Mouse (Mus musculus) midbrain, embryonic 14.5 days (tissue): Measurements from ENCODE around the gene Spag7. TPM values are rescaled to one million over a fixed set of nuclear protein-coding genes. Genes with fewer than 3 reads are reported as not detected.
A peak's percentile ranks its signal among the peaks of the same experiment; 100 is the strongest.

Experiments
- ATAC-seq: fragments of 200-750 bp; cut with Nextera tagmentation; 2 replicates; pipeline ENCODE4 v1.8.0; 2017; ENCODE audit warnings: moderate number of reproducible peaks, moderate library complexity; ENCODE audit not compliant: low FRiP score, low TSS enrichment
- DNase-seq: peaks from one replicate; pipeline ENCODE4 v3.0.0-alpha.2; 2015
- H3K27ac ChIP-seq: fragments of 300-500 bp; sonication (generic); replicated peaks from 2 replicates; pipeline ENCODE4 v1.5.1; 2014; ENCODE audit warnings: mild to moderate bottlenecking, low read depth, low read length, moderate library complexity
- H3K27me3 ChIP-seq: fragments of 300-500 bp; sonication (generic); 2 replicates; pipeline ENCODE4 v1.6.1; 2014; ENCODE audit warnings: low read length, control low read depth, mixed read lengths; ENCODE audit not compliant: control insufficient read depth, insufficient read depth
- H3K36me3 ChIP-seq: fragments of 300-500 bp; sonication (generic); 2 replicates; pipeline ENCODE4 v1.6.1; 2014; ENCODE audit warnings: low read length, control low read depth; ENCODE audit not compliant: control insufficient read depth, insufficient read depth
- H3K4me1 ChIP-seq: fragments of 300-500 bp; sonication (generic); 2 replicates; pipeline ENCODE4 v1.6.1; 2014; ENCODE audit warnings: mild to moderate bottlenecking, antibody characterized with exemption, low read length, control low read depth; ENCODE audit not compliant: control insufficient read depth, insufficient read depth
- H3K4me2 ChIP-seq: fragments of 300-500 bp; sonication (generic); 2 replicates; pipeline ENCODE4 v1.6.1; 2014; ENCODE audit warnings: mild to moderate bottlenecking, low read length, moderate library complexity
- H3K4me3 ChIP-seq: fragments of 300-500 bp; sonication (generic); replicated peaks from 2 replicates; pipeline ENCODE4 v1.5.1; 2014; ENCODE audit warnings: low read depth, low read length
- H3K9ac ChIP-seq: fragments of 300-500 bp; sonication (generic); replicated peaks from 2 replicates; pipeline ENCODE4 v1.6.1; 2014; ENCODE audit warnings: mild to moderate bottlenecking, low read length, moderate library complexity
- H3K9me3 ChIP-seq: fragments of 300-500 bp; sonication (generic); 2 replicates; pipeline ENCODE4 v1.6.1; 2016; ENCODE audit warnings: low read length, control low read depth, mixed read lengths; ENCODE audit not compliant: control insufficient read depth
- WGBS: fragments of 180-500 bp; shearing (Covaris S2); extraction: QIAGEN DNeasy Blood & Tissue Kit; methylation state at CpG from one replicate; pipeline ENCODE4 v1.1.7; 2014; 5-methylcytosine and 5-hydroxymethylcytosine counted together
- polyA plus RNA-seq: library from polyadenylated mRNA; unstranded; fragments of >200 nt; fragmentation: Nextera tagmentation; extraction: Ambion mirVana; gene quantifications from 2 replicates; pipeline ENCODE4 v1.2.1, GENCODE M21; 2014

The Spag7 gene
- polyA plus RNA-seq, 1 experiment from 2014 or later = 101 TPM

DNA sequence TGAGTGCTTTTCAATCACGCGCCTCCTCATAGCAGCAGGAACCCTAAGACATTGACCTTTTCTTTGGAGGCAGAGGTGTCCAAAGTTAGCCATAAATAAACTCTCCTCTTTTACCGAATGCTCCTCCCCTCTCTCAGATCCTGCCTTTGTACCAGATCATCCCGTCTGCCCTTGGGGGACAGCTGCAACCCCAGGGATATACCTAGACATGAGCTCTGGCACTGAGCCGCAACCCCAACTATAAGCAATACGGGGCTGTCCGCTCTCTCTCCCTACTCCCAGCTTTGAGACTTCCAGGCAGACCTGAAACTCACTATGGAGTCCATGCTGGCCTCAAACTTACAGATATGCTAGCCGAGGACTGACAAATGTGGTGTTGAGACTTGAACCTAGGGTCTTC lies 2.5 kb downstream of the Spag7 start:
- peaks cover 19% of the 10 kb centered on the region for H3K4me1 ChIP-seq
- H3K4me3 ChIP-seq = no peak overlapping the region
- H3K27ac ChIP-seq = no peak overlapping the region
- H3K4me2 ChIP-seq = no peak overlapping the region
- no peak overlapping the region for H3K9ac ChIP-seq
- no peak for ATAC-seq
- 95% methylated on average over 8 of the region's 8 CpGs for WGBS
- no peaks in the 10 kb centered on the region for H3K27me3 ChIP-seq
- no peak for DNase-seq
- H3K9me3 ChIP-seq = no peaks in the 10 kb centered on the region
- peaks cover 45% of the 10 kb centered on the region for H3K36me3 ChIP-seq

DNA sequence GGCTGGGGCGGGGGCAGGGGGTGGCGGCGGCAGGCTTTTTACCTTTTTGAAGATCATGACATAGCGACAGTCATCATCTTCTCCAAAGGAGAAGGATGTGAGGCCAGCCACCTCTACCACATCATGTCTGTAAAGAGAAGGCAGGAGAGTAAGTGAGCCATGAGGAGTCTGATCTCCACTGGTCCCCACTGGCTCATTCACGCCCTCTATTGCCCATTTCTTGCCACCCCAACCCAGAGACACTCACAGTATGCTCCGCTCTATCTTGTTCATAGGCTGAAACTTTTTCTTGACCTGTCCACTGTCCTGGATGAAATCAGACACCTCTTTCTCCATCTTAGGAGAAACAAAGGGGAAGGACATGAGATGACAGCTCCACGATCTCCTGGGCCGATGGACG lies 4.5 kb downstream of the Spag7 start:
- peaks cover 6% of the 10 kb centered on the region for H3K4me1 ChIP-seq
- ATAC-seq = no peak
- H3K27me3 ChIP-seq = no peaks in the 10 kb centered on the region
- H3K36me3 ChIP-seq = peaks cover 48% of the 10 kb centered on the region
- WGBS = 95% methylated on average over 9 of the region's 9 CpGs
- no peak overlapping the region for H3K27ac ChIP-seq
- no peak for DNase-seq
- no peaks in the 10 kb centered on the region for H3K9me3 ChIP-seq
- no peak overlapping the region for H3K9ac ChIP-seq
- no peak overlapping the region for H3K4me3 ChIP-seq
- H3K4me2 ChIP-seq = no peak overlapping the region

DNA sequence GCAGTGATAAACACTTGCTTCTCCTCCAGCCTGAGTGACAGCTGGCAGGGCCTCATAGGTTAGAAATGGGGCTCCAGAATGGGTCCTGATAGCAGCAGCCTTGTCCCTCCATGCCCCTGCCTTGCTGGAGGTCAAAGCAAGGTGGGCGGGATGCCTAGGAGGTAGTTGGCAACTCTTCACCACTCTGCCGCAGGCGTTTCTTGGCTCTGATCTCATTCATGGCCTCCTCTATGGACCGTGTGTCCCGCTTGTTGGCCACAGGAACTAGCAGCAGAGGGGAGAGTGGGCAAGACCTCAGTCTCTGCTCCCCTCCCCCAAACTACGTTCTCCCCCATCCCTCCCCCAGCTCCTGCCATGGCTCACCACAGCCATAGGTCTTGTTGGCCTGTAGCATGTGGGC lies 5.3 kb downstream of the Spag7 start:
- H3K4me1 ChIP-seq = peaks cover 6% of the 10 kb centered on the region
- 95% methylated on average over 6 of the region's 6 CpGs for WGBS
- H3K9ac ChIP-seq = no peak overlapping the region
- no peaks in the 10 kb centered on the region for H3K27me3 ChIP-seq
- H3K9me3 ChIP-seq = no peaks in the 10 kb centered on the region
- H3K4me3 ChIP-seq = no peak overlapping the region
- DNase-seq = no peak
- peaks cover 48% of the 10 kb centered on the region for H3K36me3 ChIP-seq
- ATAC-seq = no peak
- H3K27ac ChIP-seq = no peak overlapping the region
- no peak overlapping the region for H3K4me2 ChIP-seq

DNA sequence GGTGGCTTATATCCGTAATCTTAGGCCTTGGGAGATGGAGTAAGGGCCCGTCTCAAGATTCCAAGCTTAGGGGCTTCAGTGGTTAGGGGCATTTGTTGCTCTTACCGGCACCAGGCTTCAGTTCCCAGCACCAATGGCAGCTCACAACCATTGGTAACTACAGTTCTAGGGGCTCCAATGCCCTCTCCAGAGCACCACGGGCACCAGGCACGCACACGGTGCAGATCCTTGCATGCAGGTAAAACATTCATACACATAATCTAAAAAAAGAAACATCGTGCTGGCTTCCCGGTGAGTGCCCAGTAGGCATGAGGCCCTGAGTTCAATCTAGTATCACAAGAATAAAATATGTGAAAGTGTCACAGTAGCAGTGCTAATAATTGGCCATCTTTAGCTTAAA lies 6.1 kb downstream of the Spag7 start:
- Histone ChIP-seq H3K4me1 (peaks cover 5% of the 10 kb centered on the region), H3K36me3 (peaks cover 48% of the 10 kb centered on the region), H3K4me2 (no peak overlapping the region), H3K9ac (no peak overlapping the region), H3K27ac (no peak overlapping the region), H3K4me3 (no peak overlapping the region), H3K27me3 (no peaks in the 10 kb centered on the region), H3K9me3 (no peaks in the 10 kb centered on the region)
- DNase-seq (no peak), ATAC-seq (no peak)
- WGBS = 89% methylated on average over 8 of the region's 8 CpGs

DNA sequence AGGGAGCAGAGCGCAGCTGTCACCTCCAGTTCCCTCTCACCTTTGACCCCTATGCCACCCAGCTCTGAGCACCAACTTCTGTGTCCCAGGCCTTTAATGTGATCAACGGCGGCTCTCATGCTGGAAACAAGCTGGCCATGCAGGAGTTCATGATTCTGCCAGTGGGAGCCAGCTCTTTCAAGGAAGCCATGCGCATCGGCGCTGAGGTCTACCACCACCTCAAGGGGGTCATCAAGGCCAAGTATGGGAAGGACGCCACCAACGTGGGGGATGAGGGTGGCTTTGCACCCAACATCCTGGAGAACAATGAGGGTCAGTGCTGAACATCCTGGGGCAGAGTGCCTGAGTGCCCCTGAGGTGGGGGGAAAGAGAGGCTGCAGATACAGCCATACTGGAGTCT lies 8.6 kb downstream of the Spag7 start:
- Histone ChIP-seq H3K9me3 (no peaks in the 10 kb centered on the region), H3K9ac (no peak overlapping the region), H3K36me3 (peaks cover 43% of the 10 kb centered on the region), H3K27ac (no peak overlapping the region), H3K4me3 (no peak overlapping the region), H3K4me1 (peaks cover 9% of the 10 kb centered on the region), H3K27me3 (no peaks in the 10 kb centered on the region), H3K4me2 (no peak overlapping the region)
- ATAC-seq (no peak), DNase-seq (no peak)
- WGBS = 92% methylated on average over 8 of the region's 8 CpGs

DNA sequence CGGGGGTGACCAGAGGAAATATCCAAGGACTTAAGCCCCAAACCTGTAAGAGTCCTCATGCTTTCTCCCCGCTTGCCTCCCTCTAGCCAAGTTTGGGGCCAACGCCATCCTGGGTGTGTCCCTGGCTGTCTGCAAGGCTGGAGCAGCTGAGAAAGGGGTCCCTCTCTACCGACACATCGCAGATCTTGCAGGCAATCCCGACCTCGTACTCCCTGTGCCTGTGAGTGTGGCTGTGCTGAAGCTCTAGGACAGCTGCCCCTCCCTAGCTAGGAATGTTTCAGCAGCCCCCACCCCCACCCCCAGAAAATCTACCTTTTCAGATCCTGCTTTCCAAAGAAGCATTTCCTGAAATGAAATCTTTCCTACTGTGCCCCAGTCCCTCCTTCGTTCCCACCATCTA lies 10.3 kb downstream of the Spag7 start:
- Histone ChIP-seq H3K9me3 (no peaks in the 10 kb centered on the region), H3K4me2 (no peak overlapping the region), H3K9ac (no peak overlapping the region), H3K4me3 (no peak overlapping the region), H3K4me1 (peaks cover 14% of the 10 kb centered on the region), H3K36me3 (peaks cover 26% of the 10 kb centered on the region), H3K27ac (no peak overlapping the region), H3K27me3 (no peaks in the 10 kb centered on the region)
- DNase-seq (no peak), ATAC-seq (no peak)
- 86% methylated on average over 8 of the region's 8 CpGs for WGBS

DNA sequence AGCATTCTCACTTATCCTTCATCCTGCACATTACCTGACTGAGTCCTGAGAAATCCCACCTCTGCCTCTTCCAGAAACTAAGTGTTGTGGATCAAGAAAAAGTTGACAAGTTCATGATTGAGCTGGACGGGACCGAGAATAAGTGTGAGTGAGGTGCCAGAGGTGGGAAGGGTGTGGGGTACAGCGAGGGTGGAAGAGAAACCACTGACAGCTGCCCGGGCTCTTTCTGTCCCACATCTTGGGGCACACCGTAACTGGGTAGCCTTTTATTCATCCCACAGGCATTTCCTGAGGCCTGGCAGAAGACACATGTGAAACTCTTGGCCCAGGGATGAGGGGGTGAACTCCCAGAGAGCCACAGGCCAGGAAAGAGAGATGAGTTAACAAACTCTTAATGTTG lies 10.7 kb downstream of the Spag7 start:
- Histone ChIP-seq H3K9ac (no peak overlapping the region), H3K4me3 (no peak overlapping the region), H3K4me1 (peaks cover 14% of the 10 kb centered on the region), H3K27ac (no peak overlapping the region), H3K9me3 (no peaks in the 10 kb centered on the region), H3K36me3 (peaks cover 22% of the 10 kb centered on the region; the same call in 1 of the 2 replicates), H3K27me3 (no peaks in the 10 kb centered on the region), H3K4me2 (no peak overlapping the region)
- WGBS = 90% methylated on average over 5 of the region's 5 CpGs
- DNase-seq (no peak), ATAC-seq (no peak)

DNA sequence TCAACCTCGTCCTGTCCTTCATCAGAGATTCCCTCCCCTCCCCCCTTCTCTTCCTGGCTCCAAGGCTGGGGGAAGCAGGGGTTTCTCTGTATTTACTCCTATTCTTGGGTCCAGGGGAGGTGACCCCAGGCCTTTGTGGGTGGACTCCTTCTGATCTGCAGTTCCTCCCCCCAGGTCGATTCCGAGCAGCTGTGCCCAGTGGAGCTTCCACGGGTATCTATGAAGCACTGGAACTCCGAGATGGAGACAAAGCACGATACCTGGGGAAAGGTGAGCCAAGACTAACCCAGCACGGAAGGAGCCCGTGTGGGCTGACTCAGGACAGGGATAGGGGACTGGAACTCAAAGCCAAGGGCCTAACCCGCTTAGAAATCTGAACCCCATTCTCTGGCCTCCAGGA lies 11.2 kb downstream of the Spag7 start:
- Histone ChIP-seq H3K9ac (0 out of 2 replicates have a peak overlapping the region, but pooled peaks have one; percentile 6), H3K36me3 (peaks cover 18% of the 10 kb centered on the region; the same call in 1 of the 2 replicates), H3K27me3 (no peaks in the 10 kb centered on the region), H3K4me3 (no peak overlapping the region), H3K9me3 (no peaks in the 10 kb centered on the region), H3K4me1 (peaks cover 17% of the 10 kb centered on the region), H3K27ac (no peak overlapping the region), H3K4me2 (no peak overlapping the region)
- DNase-seq (no peak), ATAC-seq (no peak)
- 70% methylated on average over 9 of the region's 9 CpGs for WGBS

DNA sequence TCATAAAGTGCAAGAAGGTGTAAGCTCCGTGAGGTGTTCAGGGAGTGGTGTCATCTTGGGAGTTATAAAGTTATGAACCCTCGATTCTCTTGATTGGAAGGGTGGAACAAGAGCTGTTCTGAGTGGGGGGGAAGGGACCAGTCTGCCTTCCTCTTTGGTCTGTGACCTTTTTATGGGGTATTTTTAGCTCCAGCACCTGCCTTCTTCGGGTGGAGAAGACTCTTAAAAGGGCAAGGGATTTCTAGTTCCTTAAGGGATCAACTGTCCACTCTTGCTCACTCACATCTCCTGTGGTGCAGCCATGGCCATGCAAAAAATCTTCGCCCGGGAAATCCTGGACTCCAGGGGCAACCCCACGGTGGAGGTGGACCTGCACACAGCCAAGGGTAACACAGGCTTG lies 11.6 kb downstream of the Spag7 start:
- ATAC-seq = no peak
- Histone ChIP-seq H3K4me1 (peaks cover 21% of the 10 kb centered on the region), H3K4me2 (no peak overlapping the region), H3K27ac (no peak overlapping the region), H3K9ac (no peak overlapping the region), H3K27me3 (no peaks in the 10 kb centered on the region), H3K4me3 (no peak overlapping the region), H3K9me3 (no peaks in the 10 kb centered on the region), H3K36me3 (peaks cover 18% of the 10 kb centered on the region; the same call in 1 of the 2 replicates)
- DNase-seq = no peak
- WGBS = 57% methylated on average over 6 of the region's 6 CpGs
